Mouse (Mus musculus) left cerebral cortex, postnatal 4 days (tissue): ENCODE measurements at regions not wholly inside any gene's neighbourhood (a gene's known extent, or its start where the extent isn't known, plus 50 kb on each side); places are given as distances from the start of the nearest gene placed in this dataset.
"Not testable (repeated sequence)": the region's sequence is repeated elsewhere in the genome, so short reads cannot be mapped to it uniquely, and the experiment has no call there.

Experiments
- DNase-seq: peaks from one replicate; pipeline ENCODE4 v3.0.0-alpha.2; 2022
- intact Hi-C: fragments of 180-260 bp; cut with DNase I; formaldehyde crosslinking; loops from one replicate; pipeline ENCODE4 v1.15.1; 2025

DNA sequence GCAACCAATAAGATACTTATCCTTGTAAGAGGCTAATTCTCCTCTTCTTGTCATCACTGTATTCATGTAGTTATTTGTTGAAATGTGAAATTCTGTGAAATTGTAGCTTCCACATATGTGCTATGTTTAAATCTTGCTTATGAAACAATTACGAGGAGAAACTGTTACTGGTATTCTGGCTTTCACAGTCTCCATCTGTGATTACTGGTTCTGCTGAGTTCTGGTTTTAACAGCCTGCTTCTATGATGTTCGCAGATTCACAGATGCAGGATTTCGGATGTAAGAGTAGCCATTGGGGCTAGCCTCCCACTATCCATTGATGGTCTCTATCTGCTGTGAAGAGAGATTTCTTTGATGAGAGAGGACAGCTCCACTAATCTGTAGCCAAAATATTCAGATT, 1067.2 kb upstream of the Aga start:
- intact Hi-C loops = no loop called here
- DNase-seq = no peak

DNA sequence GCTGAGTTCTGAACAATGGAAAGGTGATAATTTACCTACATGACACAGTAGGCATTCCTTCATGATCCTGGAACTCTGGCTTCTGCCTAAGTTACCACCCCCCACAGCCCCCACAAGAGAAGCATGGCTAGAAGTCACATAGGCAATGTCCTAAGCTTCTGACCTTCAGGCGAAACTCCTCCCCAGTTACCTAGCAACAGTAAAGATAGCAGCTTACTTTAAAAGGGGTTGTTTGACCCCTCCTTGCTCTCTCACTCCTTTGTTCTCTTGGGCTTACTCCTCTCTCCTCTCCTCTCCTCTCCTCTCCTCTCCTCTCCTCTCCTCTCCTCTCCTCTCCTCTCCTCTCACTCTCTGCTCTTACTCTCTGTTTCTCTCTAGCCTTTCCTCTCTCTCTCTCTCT, 1059.8 kb upstream of the Aga start:
- DNase-seq, intact Hi-C loops: not testable (repeated sequence)

DNA sequence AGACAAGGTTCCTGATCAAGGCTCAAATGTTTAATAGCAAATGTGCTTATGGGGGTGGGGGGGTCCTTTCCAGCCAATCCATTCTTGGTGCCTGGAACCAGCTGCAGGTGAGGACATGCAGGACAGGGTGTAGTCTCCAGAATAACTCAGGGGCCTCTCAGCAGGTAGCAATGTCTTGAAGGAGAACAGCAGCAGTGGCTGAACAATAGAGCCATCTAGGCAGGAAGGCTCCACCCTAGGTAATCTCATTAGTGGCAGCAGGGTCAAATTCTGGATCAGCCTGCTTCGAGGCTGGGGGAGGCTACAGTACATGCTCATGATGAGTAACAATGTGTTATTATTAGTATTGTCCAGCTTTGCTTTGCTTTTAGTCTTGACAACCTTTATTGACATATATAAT, 1055.9 kb upstream of the Aga start:
- no peak for DNase-seq
- intact Hi-C loops = no loop called here

DNA sequence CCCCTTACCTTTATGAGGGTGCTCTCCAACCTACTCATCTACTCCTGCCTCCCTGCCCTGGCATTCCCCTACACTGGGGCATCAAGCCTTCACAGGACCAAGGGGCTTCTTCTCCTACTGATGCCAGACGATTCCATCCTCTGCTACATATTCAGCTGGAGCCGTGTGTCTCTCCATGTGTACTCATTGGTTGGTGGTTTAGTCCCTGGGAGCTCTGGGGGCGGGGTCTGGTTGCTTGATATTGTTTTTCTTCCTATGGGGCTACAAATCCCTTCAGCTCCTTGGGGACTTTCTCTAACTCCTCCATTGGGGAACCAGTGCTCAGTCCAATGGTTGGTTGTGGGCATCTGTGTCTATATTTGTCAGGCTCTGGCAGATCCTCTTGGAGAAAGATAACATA, 1055.3 kb upstream of the Aga start:
- intact Hi-C loops = no loop called here
- no peak for DNase-seq

DNA sequence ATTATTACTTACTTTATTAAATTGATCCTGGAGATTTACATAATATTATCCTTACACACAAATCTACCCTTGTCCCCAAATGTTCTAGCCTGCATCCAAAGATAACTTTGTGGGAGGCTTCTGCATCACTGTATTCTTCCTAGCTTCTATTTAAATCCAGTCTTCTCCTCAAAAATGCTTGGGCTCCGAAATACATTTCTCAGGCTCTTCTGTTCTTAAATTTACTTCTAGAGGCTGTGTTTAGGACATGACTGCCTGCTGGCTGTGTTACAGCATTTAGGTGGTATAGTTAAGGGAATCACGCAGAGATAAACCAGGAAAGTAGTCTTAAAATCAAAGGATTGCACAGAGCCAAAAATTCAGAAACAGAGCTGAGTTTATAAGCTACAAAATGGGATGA, 1009.1 kb upstream of the Aga start:
- intact Hi-C loops = no loop called here
- DNase-seq = no peak

DNA sequence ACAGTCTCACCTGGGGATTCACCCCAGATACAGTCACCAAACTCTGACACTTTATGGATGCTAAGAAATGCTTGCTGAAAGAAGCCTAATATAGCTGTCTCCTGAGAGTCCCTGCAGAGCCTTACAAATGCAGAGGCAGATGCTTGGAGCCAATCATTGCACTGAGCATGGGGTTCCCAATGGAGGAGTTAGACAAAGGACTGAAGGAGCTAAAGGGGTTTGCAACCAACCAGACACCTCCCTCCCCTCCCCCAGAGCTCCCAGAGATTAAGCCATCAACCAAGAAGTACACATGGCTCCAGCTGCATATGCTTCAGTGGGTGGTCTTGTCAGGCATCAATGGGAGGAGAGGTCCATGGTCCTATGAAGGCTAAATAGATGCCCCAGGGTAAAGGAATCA, 999.7 kb upstream of the Aga start:
- no peak for DNase-seq
- intact Hi-C loops = no loop called here

DNA sequence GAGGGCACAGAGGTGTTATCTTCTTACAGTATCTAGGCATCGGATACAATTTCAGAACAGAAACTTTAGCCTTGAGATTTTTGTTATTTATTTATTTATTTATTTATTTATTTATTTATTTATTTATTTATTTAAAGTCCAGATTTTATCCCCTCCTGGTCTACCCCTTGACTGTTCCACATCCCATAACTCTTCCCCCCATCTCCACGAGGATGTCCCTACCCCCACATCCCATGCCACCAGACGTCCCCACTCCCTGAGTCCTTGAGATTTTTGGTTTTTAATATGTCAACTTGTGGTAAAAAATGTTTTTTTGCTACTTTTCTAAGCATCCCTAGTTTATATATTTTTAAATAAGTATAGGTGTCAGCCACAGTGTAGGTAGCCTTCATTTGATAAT, 968.2 kb upstream of the Aga start:
- no peak for DNase-seq
- intact Hi-C loops = no loop called here

DNA sequence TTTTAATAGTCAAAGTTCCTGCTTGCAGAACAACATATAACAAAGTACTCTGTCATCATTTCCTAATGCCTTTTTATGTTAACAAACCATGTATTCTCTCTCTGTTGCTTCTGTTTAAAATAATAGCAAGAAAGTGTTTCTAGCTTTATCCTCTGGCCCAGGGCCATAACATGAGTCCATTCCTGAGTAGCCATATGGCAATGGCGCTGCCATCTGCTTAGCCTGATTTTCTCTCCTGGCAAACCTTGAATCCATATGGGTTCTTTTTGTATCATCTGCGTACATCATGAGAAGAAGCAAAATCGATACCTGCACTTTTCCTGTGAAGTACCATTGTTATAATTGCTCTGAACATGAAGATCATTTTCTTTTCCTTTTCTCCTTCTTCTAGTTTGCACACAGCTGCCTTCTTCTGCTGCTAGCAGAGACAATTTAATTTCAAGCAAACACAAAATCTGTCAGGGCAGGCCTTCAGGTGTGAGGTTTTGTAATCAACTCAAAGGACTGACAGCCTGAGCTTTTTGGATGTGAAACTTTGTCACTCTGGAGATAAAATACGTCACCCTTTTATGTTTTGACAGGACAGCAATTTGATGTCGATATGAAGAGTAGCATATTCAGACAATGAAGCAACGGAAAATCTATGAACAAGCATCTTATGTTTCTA, 940.2 kb upstream of the Aga start:
- intact Hi-C loops = no loop called here
- peak; percentile 75 for DNase-seq
